Mouse (Mus musculus) MEL (cell line): Measurements from ENCODE around the gene Bfsp2. TPM values are rescaled to one million over a fixed set of nuclear protein-coding genes. Genes with fewer than 3 reads are reported as not detected.

Experiments used
- DNase-seq: peaks from one replicate; pipeline ENCODE4 v3.0.0; 2011; ENCODE audit warnings: low read depth, low spot score
- H3K27ac ChIP-seq: 2 replicates; pipeline ENCODE4 v1.5.1; 2012; ENCODE audit warnings: low read depth, mild to moderate bottlenecking, control low read depth, low read length, moderate library complexity; ENCODE audit not compliant: control insufficient read depth
- H3K27me3 ChIP-seq, 2 experiments: fragments of 150-350 bp in 1 of 2; sonication (generic) in 1 of 2; 2 replicates each; pipeline ENCODE4 v1.6.1; 2012; ENCODE audit warnings: low read length in 2 of 2, mild to moderate bottlenecking in 2 of 2, improper control_type of control experiment in 1 of 2, moderate library complexity in 1 of 2; ENCODE audit not compliant: insufficient read depth in 2 of 2, control insufficient read depth in 1 of 2
- H3K36me3 ChIP-seq, 2 experiments: 2 replicates each; pipeline ENCODE4 v1.6.1; 2012 to 2014; ENCODE audit warnings: low read length in 2 of 2, improper control_type of control experiment in 1 of 2, inconsistent platforms in 1 of 2, mild to moderate bottlenecking in 1 of 2; ENCODE audit not compliant: insufficient read depth in 2 of 2, control insufficient read depth in 1 of 2
- H3K4me1 ChIP-seq, 2 experiments: fragments of 150-350 bp in 1 of 2; sonication (generic) in 1 of 2; 2 replicates each; pipeline ENCODE4 v1.6.1; 2012; ENCODE audit warnings: low read length in 2 of 2, improper control_type of control experiment in 1 of 2, mild to moderate bottlenecking in 1 of 2; ENCODE audit not compliant: insufficient read depth in 2 of 2, control insufficient read depth in 1 of 2
- H3K4me3 ChIP-seq, 2 experiments: fragments of 150-350 bp in 1 of 2; sonication (generic) in 1 of 2; 2 replicates each; pipeline ENCODE4 v1.5.1; 2012; ENCODE audit warnings: low read depth in 2 of 2, low read length in 2 of 2, mild to moderate bottlenecking in 2 of 2, moderate library complexity in 2 of 2, control low read depth in 1 of 2, improper control_type of control experiment in 1 of 2; ENCODE audit not compliant: control insufficient read depth in 1 of 2, insufficient read depth in 1 of 2
- H3K79me2 ChIP-seq: 2 replicates; pipeline ENCODE4 v1.6.1; 2012; ENCODE audit warnings: mild to moderate bottlenecking, low read length, moderate library complexity; ENCODE audit not compliant: control insufficient read depth, poor library complexity, insufficient read depth
- H3K9ac ChIP-seq: 2 replicates; pipeline ENCODE4 v1.6.1; 2012; ENCODE audit warnings: low read depth, mild to moderate bottlenecking, control low read depth, low read length, moderate library complexity; ENCODE audit not compliant: control insufficient read depth, poor library complexity, severe bottlenecking
- H3K9me3 ChIP-seq: fragments of 150-350 bp; sonication (generic); replicated peaks from 2 replicates; pipeline ENCODE4 v1.6.1; 2012; ENCODE audit warnings: mild to moderate bottlenecking, low read length, improper control_type of control experiment, moderate library complexity; ENCODE audit not compliant: insufficient read depth
- CHD1 ChIP-seq: IDR thresholded peaks from 2 replicates; pipeline ENCODE4 v1.6.1; 2012; ENCODE audit warnings: low read depth, mild to moderate bottlenecking, inconsistent platforms, low read length, improper control_type of control experiment
- CHD2 ChIP-seq: IDR thresholded peaks from 2 replicates; pipeline ENCODE4 v1.6.1; 2011; ENCODE audit warnings: low read length, improper control_type of control experiment
- EP300 ChIP-seq, 2 experiments: IDR thresholded peaks; 2 replicates each; pipeline ENCODE4 v1.6.1; 2011; ENCODE audit warnings: improper control_type of control experiment in 2 of 2, low read length in 2 of 2, low read depth in 1 of 2, mild to moderate bottlenecking in 1 of 2
- ETS1 ChIP-seq: IDR thresholded peaks from 2 replicates; pipeline ENCODE4 v1.6.1; 2012; ENCODE audit warnings: low read depth, mild to moderate bottlenecking, inconsistent platforms, low read length, improper control_type of control experiment, moderate library complexity
- MAX ChIP-seq: IDR thresholded peaks from 2 replicates; pipeline ENCODE4 v1.6.1; 2011; ENCODE audit warnings: low read length, improper control_type of control experiment
- MAZ ChIP-seq: IDR thresholded peaks from 2 replicates; pipeline ENCODE4 v1.6.1; 2012; ENCODE audit warnings: low read depth, mild to moderate bottlenecking, inconsistent platforms, low read length, improper control_type of control experiment
- MXI1 ChIP-seq: IDR thresholded peaks from 2 replicates; pipeline ENCODE4 v1.6.1; 2011; ENCODE audit warnings: mild to moderate bottlenecking, low read depth, low read length, improper control_type of control experiment
- MYB ChIP-seq: IDR thresholded peaks from 2 replicates; pipeline ENCODE4 v1.6.1; 2011; ENCODE audit warnings: mild to moderate bottlenecking, low read depth, low read length, improper control_type of control experiment
- POLR2AphosphoS2 ChIP-seq: IDR thresholded peaks from 2 replicates; pipeline ENCODE4 v1.6.1; 2011; ENCODE audit warnings: low read length, improper control_type of control experiment
- POLR2AphosphoS5 ChIP-seq: IDR thresholded peaks from 2 replicates; pipeline ENCODE4 v1.6.1; 2012; ENCODE audit warnings: low read depth, borderline replicate concordance, mild to moderate bottlenecking, inconsistent platforms, low read length, moderate library complexity, mixed read lengths
- RAD21 ChIP-seq: IDR thresholded peaks from 2 replicates; pipeline ENCODE4 v1.6.1; 2011; ENCODE audit warnings: mild to moderate bottlenecking, low read depth, low read length, improper control_type of control experiment
- RCOR1 ChIP-seq: IDR thresholded peaks from 2 replicates; pipeline ENCODE4 v1.6.1; 2012; ENCODE audit warnings: low read depth, mild to moderate bottlenecking, inconsistent platforms, low read length, improper control_type of control experiment
- SMC3 ChIP-seq: IDR thresholded peaks from 2 replicates; pipeline ENCODE4 v1.6.1; 2011; ENCODE audit warnings: low read depth, low read length, improper control_type of control experiment
- TAL1 ChIP-seq: IDR thresholded peaks from 2 replicates; pipeline ENCODE4 v1.6.1; 2012; ENCODE audit warnings: mild to moderate bottlenecking, inconsistent platforms, low read length, moderate library complexity, mixed read lengths
- TBP ChIP-seq: IDR thresholded peaks from 2 replicates; pipeline ENCODE4 v1.8.0; 2011; ENCODE audit warnings: low read depth, low read length, improper control_type of control experiment
- UBTF ChIP-seq: IDR thresholded peaks from 2 replicates; pipeline ENCODE4 v1.6.1; 2012; ENCODE audit warnings: low read depth, mild to moderate bottlenecking, inconsistent platforms, low read length, improper control_type of control experiment, moderate library complexity, borderline replicate concordance; ENCODE audit not compliant: insufficient read depth
- ZKSCAN1 ChIP-seq: IDR thresholded peaks from 2 replicates; pipeline ENCODE4 v1.6.1; 2012; ENCODE audit warnings: low read depth, mild to moderate bottlenecking, inconsistent platforms, low read length, improper control_type of control experiment, moderate library complexity
- polyA plus RNA-seq, 2 experiments: library from polyadenylated mRNA; stranded (reverse) in 1 of 2; unstranded in 1 of 2; fragments of >175 nt in 1 of 2; fragments of >200 nt in 1 of 2; gene quantifications; 2 replicates each; pipeline versions ENCODE4 v1.2.1 to v1.2.4; 2012; ENCODE audit warnings: low replicate concordance in 2 of 2, low read depth in 1 of 2; ENCODE audit not compliant: insufficient read length in 2 of 2, insufficient read depth in 1 of 2, missing spikeins in 1 of 2
- total RNA-seq: library from RNA; depleted of rRNA; stranded (reverse); fragments of 300-350 nt; gene quantifications from 2 replicates; pipeline ENCODE4 v1.2.3, GENCODE M21; 2012

Gene Bfsp2
- total and polyA plus RNA-seq, 3 experiments, result 0.27 to 2.4 TPM; not detected in 1

- H3K27ac ChIP-seq, result no peak overlapping the region
- no peaks in the 10 kb centered on the region for H3K79me2 ChIP-seq
- no peaks in the 10 kb centered on the region for H3K9me3 ChIP-seq
- H3K9ac ChIP-seq, result no peak overlapping the region
- no peak for TF ChIP-seq POLR2AphosphoS5
- TF ChIP-seq TBP, result no peak
- no peak for TF ChIP-seq POLR2AphosphoS2
- TF ChIP-seq MAZ, result no peak
- TF ChIP-seq CHD1, result no peak
- TF ChIP-seq ZKSCAN1, result no peak
- TF ChIP-seq SMC3, result no peak
- no peaks in the 10 kb centered on the region for H3K4me1 ChIP-seq
- H3K27me3 ChIP-seq, result no peaks in the 10 kb centered on the region
- no peaks in the 10 kb centered on the region for H3K36me3 ChIP-seq
- H3K4me3 ChIP-seq, result no peak overlapping the region
- no peak for DNase-seq
These were observed 36.9 kb downstream of the Bfsp2 start for GRCm38 (mm10) chr9:103443121-103443823.

GRCm38 (mm10) chr9:103440597-103440996, 39.6 kb downstream of the Bfsp2 start:
- no peaks in the 10 kb centered on the region for H3K27me3 ChIP-seq
- no peaks in the 10 kb centered on the region for H3K9me3 ChIP-seq
- no peaks in the 10 kb centered on the region for H3K4me1 ChIP-seq
- no peak overlapping the region for H3K9ac ChIP-seq
- no peak overlapping the region for H3K27ac ChIP-seq
- no peak overlapping the region for H3K4me3 ChIP-seq
- DNase-seq, result no peak
- TF ChIP-seq ETS1 (no peak), CHD2 (no peak), EP300 (IDR thresholded peaks at IDR 0.05; ENCODE audit: low read depth in 1 of 2, low read length in 2 of 2) (no peak), POLR2AphosphoS2 (no peak), MAX (no peak), POLR2AphosphoS5 (no peak), TAL1 (no peak), MYB (no peak), MXI1 (no peak), ZKSCAN1 (no peak), RAD21 (no peak), RCOR1 (no peak), UBTF (no peak)
- H3K79me2 ChIP-seq, result no peaks in the 10 kb centered on the region
- H3K36me3 ChIP-seq, result no peaks in the 10 kb centered on the region
